Mouse (Mus musculus) frontal cortex, adult (tissue): ENCODE measurements at regions not wholly inside any gene's neighbourhood (a gene's known extent, or its start where the extent isn't known, plus 50 kb on each side); places are given as distances from the start of the nearest gene placed in this dataset.
A peak's percentile ranks its signal among the peaks of the same experiment; 100 is the strongest.
"Not testable (repeated sequence)": the region's sequence is repeated elsewhere in the genome, so short reads cannot be mapped to it uniquely, and the experiment has no call there.

Source experiments
- ATAC-seq: cut with Nextera tagmentation; 2 replicates; pipeline ENCODE4 v1.9.2; 2017; ENCODE audit warnings: mild to moderate bottlenecking, moderate library complexity, mixed read lengths; ENCODE audit not compliant: low TSS enrichment

GRCm38 (mm10) chr1:83970641-83971285 lies 393.2 kb downstream of the Pid1 start:
- ATAC-seq: no peak

GRCm38 (mm10) chr1:83964631-83965030 lies 399.3 kb downstream of the Pid1 start:
- not testable (repeated sequence) for ATAC-seq

- ATAC-seq: no peak
Measured at GRCm38 (mm10) chr1:83961761-83962160, 402.2 kb downstream of the Pid1 start.

- no peak for ATAC-seq
Measured at GRCm38 (mm10) chr1:83959756-83960155, 404.2 kb downstream of the Pid1 start.

- ATAC-seq: no peak
Measured at GRCm38 (mm10) chr1:83922900-83923299, 441.1 kb downstream of the Pid1 start.

GRCm38 (mm10) chr1:83915454-83915853 lies 448.5 kb downstream of the Pid1 start:
- ATAC-seq: no peak

- ATAC-seq: no peak
Measured at GRCm38 (mm10) chr1:83907347-83907746, 456.6 kb downstream of the Pid1 start.

- no peak for ATAC-seq
Measured at GRCm38 (mm10) chr1:83906906-83907305, 457.1 kb downstream of the Pid1 start.

- ATAC-seq: no peak
Measured at GRCm38 (mm10) chr1:83900135-83900534, 463.8 kb downstream of the Pid1 start.

- ATAC-seq: no peak
Measured at GRCm38 (mm10) chr1:83896650-83897049, 467.3 kb downstream of the Pid1 start.

GRCm38 (mm10) chr1:83879109-83879399 lies 471.1 kb upstream of the Sphkap start:
- ATAC-seq: no peak

GRCm38 (mm10) chr1:83878330-83879108 lies 470.5 kb upstream of the Sphkap start:
- no peak for ATAC-seq

GRCm38 (mm10) chr1:83870853-83871567 lies 463.0 kb upstream of the Sphkap start:
- peak; percentile 76 for ATAC-seq

- ATAC-seq: no peak
Measured at GRCm38 (mm10) chr1:83869046-83869445, 461.0 kb upstream of the Sphkap start.

GRCm38 (mm10) chr1:83862541-83862940 lies 454.5 kb upstream of the Sphkap start:
- ATAC-seq: no peak

GRCm38 (mm10) chr1:83862128-83862527 lies 454.1 kb upstream of the Sphkap start:
- no peak for ATAC-seq

GRCm38 (mm10) chr1:83859732-83860424 lies 451.9 kb upstream of the Sphkap start:
- ATAC-seq: no peak

- ATAC-seq: no peak
Measured at GRCm38 (mm10) chr1:83853996-83854395, 446.0 kb upstream of the Sphkap start.

GRCm38 (mm10) chr1:83851081-83851480 lies 443.1 kb upstream of the Sphkap start:
- ATAC-seq: peak; percentile 47; the same call in 1 of the 2 replicates

- ATAC-seq: no peak
Measured at GRCm38 (mm10) chr1:83848414-83848813, 440.4 kb upstream of the Sphkap start.

GRCm38 (mm10) chr1:83847992-83848391 lies 440.0 kb upstream of the Sphkap start:
- no peak for ATAC-seq

- ATAC-seq: no peak
Measured at GRCm38 (mm10) chr1:83844827-83845379, 436.9 kb upstream of the Sphkap start.
